Mouse (Mus musculus) heart, adult 10 weeks (tissue): Measurements from ENCODE around the gene Plxnc1. TPM values are rescaled to one million over a fixed set of nuclear protein-coding genes. Genes with fewer than 3 reads are reported as not detected.

Source experiments
- polyA plus RNA-seq: library from polyadenylated mRNA; stranded (reverse); fragments of 350-450 nt; fragmentation: Illumina TruSeq; extraction: RNeasy Lipid Tissue Mini Kit (QIAGEN cat#74804); gene quantifications from one replicate; pipeline ENCODE4 v1.2.3, GENCODE M21; 2014; ENCODE audit warnings: low read depth, low replicate concordance

The Plxnc1 gene
- polyA plus RNA-seq = 1.5 TPM

GRCm38 (mm10) chr10:94944691-94945205, at the start of gene Plxnc1:
Plxnc1 (minus strand) TSS chr10:94944835.

